Mouse (Mus musculus) retina, postnatal 7 days (tissue): ENCODE data around the gene Adat3.
A peak's percentile ranks its signal among the peaks of the same experiment; 100 is the strongest.
"Not testable (repeated sequence)": the region's sequence is repeated elsewhere in the genome, so short reads cannot be mapped to it uniquely, and the experiment has no call there.

Source experiments
- DNase-seq: peaks from one replicate; pipeline ENCODE4 v3.0.0-alpha.2; 2012; ENCODE audit warnings: low read depth, low spot score

Gene Adat3

GRCm38 (mm10) chr10:80610116-80610785 lies 7.6 kb downstream of the Adat3 start:
- DNase-seq: no peak

GRCm38 (mm10) chr10:80611024-80611423 lies 8.3 kb downstream of the Adat3 start:
- no peak for DNase-seq

DNA sequence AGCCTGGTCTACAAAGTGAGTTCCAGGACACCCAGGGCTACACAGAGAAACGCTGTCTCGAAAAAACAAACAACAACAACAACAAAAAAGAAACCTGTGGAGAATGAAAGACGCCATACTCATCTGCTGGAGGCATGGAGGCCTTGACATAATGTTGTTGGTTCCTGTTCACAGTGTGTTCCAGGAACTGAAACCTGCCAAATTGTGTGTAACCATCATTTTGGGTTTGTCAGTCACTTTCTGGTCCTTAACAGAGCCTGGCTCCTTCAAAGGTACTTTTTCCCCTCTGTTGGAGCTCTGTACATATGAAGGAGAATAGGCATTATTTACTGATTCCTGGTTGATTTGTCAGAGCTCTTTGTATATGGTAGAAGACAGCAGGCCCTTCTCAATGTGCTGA lies 9.2 kb downstream of the Adat3 start:
- DNase-seq: no peak

DNA sequence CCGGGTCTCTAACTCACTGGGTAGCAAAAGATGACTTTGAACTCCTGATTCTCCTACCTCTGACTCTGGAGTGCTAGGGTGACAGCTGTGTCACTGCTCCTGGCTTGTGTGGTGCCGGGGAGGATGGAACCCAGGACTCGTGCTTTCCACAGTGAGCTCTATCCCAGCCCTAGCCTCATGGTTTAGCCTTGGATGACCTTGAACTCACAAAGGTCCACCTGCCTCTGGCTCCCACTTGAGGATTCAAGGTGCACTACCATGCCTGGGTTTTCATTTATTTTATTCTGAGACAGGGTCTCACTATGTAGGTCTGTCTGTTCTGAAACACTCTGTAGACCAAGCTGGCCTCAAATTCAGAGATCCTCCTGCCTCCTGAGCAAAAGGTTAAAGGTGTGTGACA lies 11.1 kb downstream of the Adat3 start:
- no peak for DNase-seq

- no peak for DNase-seq
Observed at GRCm38 (mm10) chr10:80614351-80614750, 11.7 kb downstream of the Adat3 start.

DNA sequence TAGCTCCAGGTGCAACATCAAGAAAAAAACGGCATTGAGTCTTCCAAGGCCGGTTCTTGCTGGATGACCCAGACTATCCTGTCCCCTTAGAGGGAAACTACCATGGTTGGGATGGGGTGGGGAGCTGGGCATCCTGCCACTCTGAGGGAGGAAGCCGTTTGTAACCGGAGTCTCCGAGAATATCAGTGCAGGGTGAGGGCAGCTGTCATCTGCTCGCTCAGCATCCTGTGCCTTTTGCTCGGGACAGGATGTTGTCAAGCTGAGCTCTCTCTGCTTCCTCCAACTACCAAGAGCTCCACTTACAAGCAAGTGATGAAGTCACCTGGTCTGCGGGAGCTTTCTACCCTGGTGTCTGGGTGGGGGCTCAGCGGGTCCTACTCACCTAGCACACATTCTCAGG lies 15.5 kb downstream of the Adat3 start:
- no peak for DNase-seq

- no peak for DNase-seq
Observed at GRCm38 (mm10) chr10:80619465-80620244, 17.0 kb downstream of the Adat3 start.

DNA sequence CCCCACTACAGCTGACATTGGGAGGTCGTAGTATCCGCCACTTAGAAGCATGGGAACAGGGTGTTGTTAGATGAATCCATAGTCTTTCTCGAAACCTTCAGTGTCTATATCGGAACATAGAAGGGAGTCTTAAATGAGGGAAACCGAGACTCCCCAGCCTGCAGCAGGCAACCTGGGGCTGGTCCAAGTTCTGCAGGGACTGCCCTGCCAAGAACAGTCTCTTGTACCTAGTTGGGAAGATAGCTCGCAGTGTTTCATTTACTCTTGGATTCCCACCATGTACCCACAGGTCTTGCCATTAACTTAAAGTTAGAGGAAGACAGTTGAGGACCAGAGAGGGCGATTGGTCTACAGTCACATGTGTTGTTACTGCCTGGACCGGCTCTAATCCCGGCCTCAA lies 17.7 kb downstream of the Adat3 start:
- no peak for DNase-seq

DNA sequence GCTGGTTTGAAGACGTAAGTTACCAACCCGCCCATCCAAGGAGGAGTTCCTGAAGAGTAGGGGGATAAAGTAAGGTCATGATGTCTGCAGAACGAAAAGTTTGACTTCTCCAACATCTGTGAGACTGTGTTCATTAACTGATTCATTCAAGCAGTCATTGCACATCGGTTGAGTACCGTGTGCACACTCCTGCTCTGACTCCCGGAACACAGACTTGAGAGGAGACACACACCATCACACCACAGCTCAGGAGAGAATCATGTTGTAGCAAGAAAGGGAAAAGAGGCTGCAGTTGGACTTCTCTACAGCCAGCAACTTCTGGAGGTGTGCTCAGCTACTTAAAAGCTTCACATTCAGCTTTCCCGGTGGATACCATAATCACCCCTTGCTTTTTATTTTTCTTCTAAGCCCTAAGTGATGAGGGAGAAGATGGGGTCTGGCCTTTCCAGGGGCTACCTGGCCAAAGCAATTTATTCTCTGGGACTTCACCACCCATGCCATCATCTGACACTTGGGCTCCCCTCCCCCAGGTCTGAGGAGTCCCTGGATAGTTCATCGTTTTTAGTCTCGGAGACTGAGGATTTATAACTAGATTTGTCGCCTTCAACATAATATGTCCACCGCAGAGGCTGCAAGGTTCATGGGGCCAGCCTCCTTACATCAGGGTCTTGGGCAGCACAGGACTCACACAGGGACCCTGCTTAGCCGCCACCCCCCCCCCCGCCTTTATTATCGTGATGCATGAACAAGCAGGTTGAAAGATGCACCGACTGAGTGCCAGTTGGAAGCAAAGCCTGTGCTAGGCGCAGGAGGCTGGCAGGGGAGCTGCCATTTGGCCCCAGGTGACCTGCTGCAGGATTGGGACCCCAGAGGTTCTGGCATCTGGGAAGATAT lies 18.4 kb downstream of the Adat3 start:
- DNase-seq: no peak

DNA sequence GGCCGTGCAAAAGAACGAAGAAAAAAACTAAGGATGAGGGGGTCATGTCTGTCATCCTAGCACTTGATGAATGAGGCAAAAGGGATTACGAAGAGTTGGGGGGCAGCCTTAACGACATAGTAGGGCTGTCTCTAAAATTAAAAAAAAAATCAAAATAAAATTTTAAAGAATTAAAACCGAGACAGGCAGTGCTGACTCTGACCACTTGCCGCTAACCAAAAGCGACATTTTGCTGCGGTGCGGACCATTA lies 18.9 kb downstream of the Adat3 start:
- DNase-seq: no peak

DNA sequence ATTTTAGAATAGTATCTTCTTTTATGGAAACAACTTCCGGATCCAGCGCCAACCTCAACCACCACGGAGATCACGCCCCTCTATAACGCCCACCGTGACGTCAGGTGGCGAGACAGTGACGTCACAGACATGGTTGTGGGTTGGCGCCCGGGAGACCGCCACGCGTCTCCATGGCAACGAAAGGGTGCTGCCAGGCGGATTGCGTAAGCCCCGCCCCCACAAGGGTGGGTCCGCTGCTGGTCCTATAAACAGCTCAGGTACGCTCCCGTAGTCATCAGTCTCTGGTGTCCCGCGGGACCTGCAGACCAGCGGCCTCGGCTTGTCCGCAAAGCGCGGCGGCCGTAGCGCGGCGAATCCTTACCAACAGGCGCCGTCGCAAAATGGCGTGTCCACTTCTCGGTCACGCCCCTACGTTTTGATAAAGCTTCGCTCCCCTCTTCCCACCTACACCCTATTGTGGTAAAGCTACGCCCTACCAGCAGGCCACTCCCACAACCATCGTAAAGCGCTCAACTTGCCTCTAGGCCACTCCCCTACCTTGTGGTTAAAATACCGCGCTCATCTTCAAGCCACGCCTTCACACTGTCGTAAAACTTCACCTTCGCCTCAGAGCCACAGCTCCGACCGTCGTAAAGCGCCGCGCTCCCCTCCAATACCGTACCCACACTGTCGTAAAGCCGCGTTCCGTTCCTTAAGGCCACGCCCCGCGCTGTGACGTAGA lies 19.4 kb downstream of the Adat3 start:
- DNase-seq: peak; percentile 100

GRCm38 (mm10) chr10:80622661-80623456 lies 20.2 kb downstream of the Adat3 start, which contains the start of gene Csnk1g2:
Gene Csnk1g2, plus strand, starts transcription at chr10:80622838.
- no peak for DNase-seq

DNA sequence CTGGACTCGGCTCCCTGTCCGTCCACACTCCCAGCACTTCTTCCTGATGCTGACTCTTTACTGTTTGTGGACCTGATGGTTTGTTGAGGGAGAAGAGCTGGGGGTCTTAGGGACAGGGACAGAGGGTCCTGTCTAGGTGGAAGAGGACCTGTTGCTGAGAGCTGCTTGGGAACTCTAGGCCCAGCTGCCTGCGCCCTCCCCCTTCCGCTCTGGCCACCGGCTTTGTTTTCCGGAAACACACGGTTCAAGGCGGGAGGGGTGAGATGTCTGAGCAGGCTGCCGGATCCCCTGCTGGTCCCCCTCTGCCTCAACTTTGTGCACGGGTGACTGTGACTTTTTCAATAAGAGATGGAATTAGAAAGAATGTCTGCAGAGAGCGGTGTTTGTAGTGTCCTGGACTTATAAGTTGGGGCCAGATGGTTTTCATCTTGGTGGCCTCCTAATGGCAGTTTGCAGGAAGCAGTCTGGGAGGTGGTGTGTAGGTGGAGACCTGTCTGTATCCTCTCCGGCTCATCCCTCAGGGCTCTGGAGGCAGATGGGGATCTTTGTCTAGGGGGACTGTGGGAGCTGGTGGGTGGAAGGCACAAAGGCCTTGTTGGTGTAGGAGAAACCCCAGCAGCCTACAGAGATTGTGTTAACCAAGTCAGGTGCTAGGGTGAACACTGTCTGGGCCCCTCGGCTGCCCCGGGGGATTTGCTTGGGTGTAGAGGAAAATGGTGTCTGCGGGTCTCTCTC lies 20.9 kb downstream of the Adat3 start:
- DNase-seq: no peak

DNA sequence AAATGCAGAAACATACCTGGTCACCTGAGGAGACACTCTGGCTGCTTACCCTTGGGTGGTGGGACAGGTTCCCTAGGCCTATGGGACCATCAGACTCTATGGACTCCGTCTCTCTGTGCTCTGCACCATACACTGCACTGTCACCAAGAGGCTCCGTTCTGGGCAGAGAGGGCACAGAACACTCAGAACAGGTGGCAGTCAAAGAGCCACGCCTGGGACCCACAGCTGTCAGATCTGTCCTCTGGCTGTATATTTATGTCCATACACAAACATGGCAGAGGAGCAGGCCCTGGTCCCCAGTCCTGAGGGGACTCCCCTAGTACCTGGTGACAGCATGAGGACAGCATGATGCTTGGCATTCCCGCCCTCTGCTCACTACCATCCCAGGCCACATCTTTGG lies 23.1 kb downstream of the Adat3 start:
- DNase-seq: no peak

- no peak for DNase-seq
Observed at GRCm38 (mm10) chr10:80627685-80628084, 25.0 kb downstream of the Adat3 start.

DNA sequence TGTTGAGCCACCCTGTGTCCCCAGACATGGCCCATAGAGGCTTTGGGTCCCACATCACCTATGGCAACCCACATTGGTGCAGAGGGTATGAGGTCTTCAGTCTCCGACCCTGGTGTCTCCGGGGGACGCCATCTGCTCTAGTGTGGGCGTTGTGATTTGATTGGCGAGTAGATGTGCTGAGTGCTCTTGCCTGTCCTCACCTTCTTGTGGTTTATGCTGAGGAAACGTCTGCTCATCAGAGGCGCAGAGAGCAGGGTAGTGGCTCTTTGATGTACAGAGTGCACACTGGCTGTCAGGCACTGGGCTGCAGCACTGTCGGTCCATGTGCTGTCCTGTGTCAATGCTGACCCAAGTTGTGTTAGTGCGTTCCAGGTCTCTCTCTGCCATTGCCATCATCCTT lies 26.2 kb downstream of the Adat3 start:
- DNase-seq: no peak

GRCm38 (mm10) chr10:80635345-80635744 lies 32.7 kb downstream of the Adat3 start:
- DNase-seq: no peak

GRCm38 (mm10) chr10:80646936-80647335 lies 44.3 kb downstream of the Adat3 start:
- no peak for DNase-seq

- DNase-seq: not testable (repeated sequence)
Observed at GRCm38 (mm10) chr10:80649910-80650309, 47.2 kb downstream of the Adat3 start.

DNA sequence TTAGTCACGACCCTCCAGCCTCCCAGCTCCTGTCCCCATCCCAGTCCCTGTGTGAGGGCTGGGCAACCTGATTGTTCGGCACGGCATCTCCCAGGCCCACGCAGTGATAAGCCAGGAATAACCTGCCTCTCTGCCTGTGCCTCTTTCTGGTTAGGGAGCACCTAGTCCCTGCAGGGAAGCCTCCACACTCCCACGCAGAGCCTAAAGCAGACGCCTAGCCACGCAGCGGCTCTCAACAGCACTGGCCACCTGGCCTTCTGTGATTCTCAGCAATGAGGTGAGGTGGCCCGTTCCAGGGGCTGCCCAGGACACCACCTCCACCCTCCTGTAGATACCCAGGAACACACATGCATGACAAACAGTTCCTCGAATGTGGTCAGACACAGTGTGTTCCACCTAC lies 47.7 kb downstream of the Adat3 start:
- no peak for DNase-seq
